Mouse (Mus musculus) embryonic facial prominence, embryonic 11.5 days (tissue): ENCODE data around the gene Zcchc24. TPM values are rescaled to one million over a fixed set of nuclear protein-coding genes. Genes with fewer than 3 reads are reported as not detected.

Experiments used
- ATAC-seq: fragments of 200-750 bp; cut with Nextera tagmentation; replicated peaks from 2 replicates; pipeline ENCODE4 v1.8.0; 2017; ENCODE audit warnings: low read depth; ENCODE audit not compliant: insufficient number of reproducible peaks, low FRiP score, low TSS enrichment
- DNase-seq: peaks from one replicate; pipeline ENCODE4 v3.0.0-alpha.2; 2015; ENCODE audit warnings: low spot score
- H3K27ac ChIP-seq: fragments of 300-500 bp; sonication (generic); replicated peaks from 2 replicates; pipeline ENCODE4 v1.5.1; 2014; ENCODE audit warnings: mild to moderate bottlenecking, low read depth, low read length, control low read depth
- H3K27me3 ChIP-seq: fragments of 300-500 bp; sonication (generic); 2 replicates; pipeline ENCODE4 v1.6.1; 2014; ENCODE audit warnings: mild to moderate bottlenecking, low read length, moderate library complexity, mixed read lengths; ENCODE audit not compliant: control insufficient read depth, insufficient read depth
- H3K36me3 ChIP-seq: fragments of 300-500 bp; sonication (generic); replicated peaks from 2 replicates; pipeline ENCODE4 v1.6.1; 2014; ENCODE audit warnings: low read depth, mild to moderate bottlenecking, low read length, moderate library complexity, mixed read lengths; ENCODE audit not compliant: control insufficient read depth, insufficient read depth
- H3K4me1 ChIP-seq: fragments of 300-500 bp; sonication (generic); 2 replicates; pipeline ENCODE4 v1.6.1; 2014; ENCODE audit warnings: low read length, mixed read lengths; ENCODE audit not compliant: control insufficient read depth, insufficient read depth
- H3K4me2 ChIP-seq: fragments of 300-500 bp; sonication (generic); 2 replicates; pipeline ENCODE4 v1.6.1; 2014; ENCODE audit warnings: low read depth, mild to moderate bottlenecking, control low read depth, low read length, moderate library complexity
- H3K4me3 ChIP-seq: fragments of 300-500 bp; sonication (generic); 2 replicates; pipeline ENCODE4 v1.5.1; 2014; ENCODE audit warnings: low read depth, low read length, control low read depth
- H3K9ac ChIP-seq: fragments of 300-500 bp; sonication (generic); replicated peaks from 2 replicates; pipeline ENCODE4 v1.6.1; 2014; ENCODE audit warnings: mild to moderate bottlenecking, control low read depth, low read length
- H3K9me3 ChIP-seq: fragments of 300-500 bp; sonication (generic); replicated peaks from 2 replicates; pipeline ENCODE4 v1.6.1; 2016; ENCODE audit warnings: mild to moderate bottlenecking, low read length, inconsistent platforms, mixed read lengths; ENCODE audit not compliant: control insufficient read depth
- WGBS: fragments of 180-500 bp; shearing (Covaris S2); extraction: QIAGEN DNeasy Blood & Tissue Kit; methylation state at CpG from one replicate; pipeline ENCODE4 v1.1.7; 2014; 5-methylcytosine and 5-hydroxymethylcytosine counted together
- polyA plus RNA-seq: library from polyadenylated mRNA; unstranded; fragments of >200 nt; fragmentation: Nextera tagmentation; extraction: Ambion mirVana; gene quantifications from 2 replicates; pipeline ENCODE4 v1.2.1, GENCODE M21; 2014

The Zcchc24 gene
- polyA plus RNA-seq, 1 experiment from 2014 or later: 23.6 TPM

GRCm38 (mm10) chr14:25693271-25693887, 75.5 kb downstream of the Zcchc24 start:
- no peak overlapping the region for H3K27ac ChIP-seq
- H3K9me3 ChIP-seq: no peaks in the 10 kb centered on the region
- 73% methylated on average over 6 of the region's 6 CpGs for WGBS
- peak overlapping the region; percentile 37; the same call in 1 of the 2 replicates for H3K9ac ChIP-seq
- no peak for ATAC-seq
- no peak overlapping the region for H3K4me3 ChIP-seq
- no peak for DNase-seq
- H3K4me1 ChIP-seq: no peaks in the 10 kb centered on the region; the same call in 1 of the 2 replicates
- H3K4me2 ChIP-seq: peak overlapping the region; percentile 19; the same call in 1 of the 2 replicates
- H3K27me3 ChIP-seq: no peaks in the 10 kb centered on the region
- no peaks in the 10 kb centered on the region; the same call in 1 of the 2 replicates for H3K36me3 ChIP-seq

GRCm38 (mm10) chr14:25686983-25687901, 81.6 kb downstream of the Zcchc24 start:
- 77% methylated on average over 10 of the region's 10 CpGs for WGBS
- no peak for ATAC-seq
- H3K4me1 ChIP-seq: no peaks in the 10 kb centered on the region
- no peaks in the 10 kb centered on the region for H3K27me3 ChIP-seq
- no peak overlapping the region for H3K4me3 ChIP-seq
- H3K36me3 ChIP-seq: no peaks in the 10 kb centered on the region
- no peak overlapping the region for H3K4me2 ChIP-seq
- H3K27ac ChIP-seq: no peak overlapping the region
- no peaks in the 10 kb centered on the region for H3K9me3 ChIP-seq
- H3K9ac ChIP-seq: no peak overlapping the region
- no peak for DNase-seq

- WGBS: 78% methylated on average over 7 of the region's 7 CpGs
- Histone ChIP-seq H3K4me1 (no peaks in the 10 kb centered on the region), H3K4me2 (no peak overlapping the region), H3K9ac (no peak overlapping the region), H3K4me3 (no peak overlapping the region), H3K9me3 (no peaks in the 10 kb centered on the region), H3K27me3 (no peaks in the 10 kb centered on the region), H3K36me3 (no peaks in the 10 kb centered on the region), H3K27ac (no peak overlapping the region)
- ATAC-seq (no peak), DNase-seq (no peak)
Observed at GRCm38 (mm10) chr14:25686216-25686945, 82.5 kb downstream of the Zcchc24 start.

GRCm38 (mm10) chr14:25682020-25682419, 86.8 kb downstream of the Zcchc24 start:
- WGBS: 79% methylated on average over 6 of the region's 6 CpGs
- no peak overlapping the region for H3K4me3 ChIP-seq
- H3K27ac ChIP-seq: no peak overlapping the region
- DNase-seq (no peak), ATAC-seq (no peak)
- H3K4me2 ChIP-seq: no peak overlapping the region
- H3K4me1 ChIP-seq: no peaks in the 10 kb centered on the region
- H3K9ac ChIP-seq: no peak overlapping the region
- H3K9me3 ChIP-seq: no peaks in the 10 kb centered on the region
- no peaks in the 10 kb centered on the region; the same call in 1 of the 2 replicates for H3K27me3 ChIP-seq
- H3K36me3 ChIP-seq: no peaks in the 10 kb centered on the region

- no peaks in the 10 kb centered on the region; the same call in 1 of the 2 replicates for H3K27me3 ChIP-seq
- no peaks in the 10 kb centered on the region for H3K4me1 ChIP-seq
- H3K4me2 ChIP-seq: no peak overlapping the region
- H3K36me3 ChIP-seq: no peaks in the 10 kb centered on the region
- ATAC-seq (no peak), DNase-seq (no peak)
- H3K27ac ChIP-seq: no peak overlapping the region
- H3K9me3 ChIP-seq: no peaks in the 10 kb centered on the region
- WGBS: 65% methylated on average over 7 of the region's 7 CpGs
- no peak overlapping the region for H3K9ac ChIP-seq
- no peak overlapping the region for H3K4me3 ChIP-seq
Observed at GRCm38 (mm10) chr14:25679625-25680024, 89.2 kb downstream of the Zcchc24 start.

- DNase-seq (no peak), ATAC-seq (no peak)
- Histone ChIP-seq H3K4me1 (no peaks in the 10 kb centered on the region), H3K4me2 (no peak overlapping the region), H3K9ac (no peak overlapping the region), H3K36me3 (peaks cover under 1% of the 10 kb centered on the region; the same call in 1 of the 2 replicates), H3K9me3 (no peaks in the 10 kb centered on the region), H3K27me3 (no peaks in the 10 kb centered on the region), H3K27ac (no peak overlapping the region), H3K4me3 (no peak overlapping the region)
- WGBS: 75% methylated on average over 3 of the region's 3 CpGs
Observed at GRCm38 (mm10) chr14:25667587-25667986, 101.3 kb downstream of the Zcchc24 start.

GRCm38 (mm10) chr14:25666668-25667376, 102.0 kb downstream of the Zcchc24 start:
- 95% methylated on average over 2 of the region's 2 CpGs for WGBS
- ATAC-seq (no peak), DNase-seq (peak; percentile 40)
- no peak overlapping the region for H3K4me3 ChIP-seq
- H3K36me3 ChIP-seq: peaks cover 8% of the 10 kb centered on the region; the same call in 1 of the 2 replicates
- no peak overlapping the region for H3K9ac ChIP-seq
- no peaks in the 10 kb centered on the region for H3K9me3 ChIP-seq
- H3K27ac ChIP-seq: no peak overlapping the region
- H3K27me3 ChIP-seq: no peaks in the 10 kb centered on the region
- H3K4me2 ChIP-seq: no peak overlapping the region
- H3K4me1 ChIP-seq: no peaks in the 10 kb centered on the region
